Mouse (Mus musculus) embryonic facial prominence, embryonic 13.5 days (tissue): ENCODE results near the gene Arhgef19. TPM values are rescaled to one million over a fixed set of nuclear protein-coding genes. Genes with fewer than 3 reads are reported as not detected.

ENCODE experiments used
- ATAC-seq: fragments of 200-750 bp; cut with Nextera tagmentation; 2 replicates; pipeline ENCODE4 v1.8.0; 2017; ENCODE audit warnings: low read depth; ENCODE audit not compliant: insufficient number of reproducible peaks, insufficient read depth, low FRiP score, low TSS enrichment
- H3K27ac ChIP-seq: fragments of 300-500 bp; sonication (generic); 2 replicates; pipeline ENCODE4 v1.5.1; 2015; ENCODE audit warnings: moderate library complexity, mild to moderate bottlenecking, inconsistent platforms
- H3K27me3 ChIP-seq: fragments of 300-500 bp; sonication (generic); 2 replicates; pipeline ENCODE4 v1.6.1; 2015; ENCODE audit warnings: mild to moderate bottlenecking, inconsistent platforms
- H3K36me3 ChIP-seq: fragments of 300-500 bp; sonication (generic); 2 replicates; pipeline ENCODE4 v1.6.1; 2015; ENCODE audit warnings: mild to moderate bottlenecking, inconsistent platforms
- H3K4me1 ChIP-seq: fragments of 300-500 bp; sonication (generic); 2 replicates; pipeline ENCODE4 v1.6.1; 2015; ENCODE audit warnings: inconsistent platforms
- H3K4me2 ChIP-seq: fragments of 300-500 bp; sonication (generic); 2 replicates; pipeline ENCODE4 v1.6.1; 2015; ENCODE audit warnings: moderate library complexity, mild to moderate bottlenecking, inconsistent platforms
- H3K4me3 ChIP-seq: fragments of 300-500 bp; sonication (generic); 2 replicates; pipeline ENCODE4 v1.5.1; 2015; ENCODE audit warnings: mild to moderate bottlenecking, inconsistent platforms
- H3K9ac ChIP-seq: fragments of 300-500 bp; sonication (generic); 2 replicates; pipeline ENCODE4 v1.6.1; 2015; ENCODE audit warnings: mild to moderate bottlenecking, inconsistent platforms
- H3K9me3 ChIP-seq: fragments of 300-500 bp; sonication (generic); 2 replicates; pipeline ENCODE4 v1.6.1; 2016; ENCODE audit warnings: inconsistent platforms
- WGBS: fragments of 180-500 bp; shearing (Covaris S2); methylation state at CpG from one replicate; pipeline ENCODE4 v1.1.7; 2015; ENCODE audit warnings: mixed read lengths; 5-methylcytosine and 5-hydroxymethylcytosine counted together
- polyA plus RNA-seq: library from polyadenylated mRNA; unstranded; fragments of >200 nt; fragmentation: Nextera tagmentation; extraction: Ambion mirVana; gene quantifications from 2 replicates; pipeline ENCODE4 v1.2.1, GENCODE M21; 2015

Arhgef19 gene
- polyA plus RNA-seq, 1 experiment from 2014 or later = 18.9 TPM

DNA sequence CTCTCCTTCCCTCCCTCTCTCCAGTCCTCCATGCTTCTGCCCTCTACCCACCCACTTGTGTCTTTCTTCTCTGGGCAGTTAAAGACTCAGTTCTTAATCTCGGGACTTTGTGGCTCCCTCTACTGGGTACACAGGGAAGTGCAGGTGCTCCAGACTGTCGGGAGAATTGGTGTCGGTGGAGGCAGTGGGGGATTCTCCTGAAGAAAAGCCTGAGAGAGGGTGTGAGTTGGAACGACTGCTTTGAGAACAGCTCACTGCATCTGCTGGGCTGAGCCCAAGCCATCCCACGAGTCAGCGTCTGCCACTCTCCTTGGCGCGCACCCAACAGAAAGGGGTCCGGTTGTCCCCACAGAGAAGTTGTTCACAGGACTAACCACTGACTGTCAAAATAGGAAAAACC, 28.5 kb downstream of the Arhgef19 start:
- Histone ChIP-seq H3K27me3 (no peaks in the 10 kb centered on the region), H3K9me3 (no peaks in the 10 kb centered on the region), H3K4me3 (no peak overlapping the region), H3K36me3 (no peaks in the 10 kb centered on the region), H3K9ac (no peak overlapping the region), H3K4me1 (peaks cover 2% of the 10 kb centered on the region), H3K27ac (no peak overlapping the region), H3K4me2 (no peak overlapping the region)
- ATAC-seq = no peak
- whole genome bisulfite sequencing = 38% methylated on average over 9 of the region's 9 CpGs

- WGBS = 80% methylated on average over 4 of the region's 4 CpGs
- no peak overlapping the region for H3K9ac ChIP-seq
- H3K4me2 ChIP-seq = no peak overlapping the region
Observed at GRCm38 (mm10) chr4:141268350-141268749, 29.1 kb downstream of the Arhgef19 start.

GRCm38 (mm10) chr4:141269080-141269479, 29.8 kb downstream of the Arhgef19 start:
- Histone ChIP-seq H3K9me3 (no peaks in the 10 kb centered on the region), H3K4me1 (peaks cover 13% of the 10 kb centered on the region), H3K27ac (no peak overlapping the region), H3K27me3 (no peaks in the 10 kb centered on the region), H3K4me3 (no peak overlapping the region), H3K36me3 (no peaks in the 10 kb centered on the region), H3K9ac (no peak overlapping the region), H3K4me2 (no peak overlapping the region)
- no peak for ATAC-seq
- WGBS = 78% methylated on average over 6 of the region's 6 CpGs

More at GRCm38 (mm10) chr4:141268350-141268749, 29.1 kb downstream of the Arhgef19 start:
- ATAC-seq = no peak
- H3K9me3 ChIP-seq = no peaks in the 10 kb centered on the region
- no peak overlapping the region for H3K27ac ChIP-seq
- no peaks in the 10 kb centered on the region for H3K36me3 ChIP-seq
- no peak overlapping the region for H3K4me3 ChIP-seq
- H3K27me3 ChIP-seq = no peaks in the 10 kb centered on the region
- peaks cover 7% of the 10 kb centered on the region for H3K4me1 ChIP-seq

GRCm38 (mm10) chr4:141270201-141270940, 31.1 kb downstream of the Arhgef19 start:
- ATAC-seq = no peak
- no peaks in the 10 kb centered on the region; the same call in 1 of the 2 replicates for H3K27me3 ChIP-seq

DNA sequence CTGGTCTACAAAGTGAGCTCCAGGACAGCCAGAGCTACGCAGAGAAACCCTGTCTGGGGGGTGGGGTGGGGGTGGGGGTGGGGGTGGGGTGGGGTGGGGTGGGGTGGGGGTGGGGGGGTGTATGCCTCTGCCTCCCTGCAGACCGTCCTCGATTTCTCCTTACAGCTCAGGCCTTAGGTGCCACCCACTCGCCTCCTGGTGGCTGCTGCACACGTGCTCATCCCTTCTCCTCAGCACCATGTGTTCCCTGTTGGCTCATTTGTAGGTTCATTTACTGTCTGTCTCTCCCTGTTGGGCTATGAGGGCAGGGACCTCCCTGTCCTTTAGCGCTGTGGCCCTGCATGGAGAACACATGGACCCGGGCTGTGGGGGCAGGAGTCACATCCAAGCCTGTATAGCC, 31.9 kb downstream of the Arhgef19 start:
- Histone ChIP-seq H3K36me3 (no peaks in the 10 kb centered on the region), H3K9ac (no peak overlapping the region), H3K4me2 (no peak overlapping the region), H3K27me3 (no peaks in the 10 kb centered on the region; the same call in 1 of the 2 replicates), H3K4me1 (peaks cover 25% of the 10 kb centered on the region), H3K9me3 (no peaks in the 10 kb centered on the region), H3K27ac (no peak overlapping the region), H3K4me3 (no peak overlapping the region)
- WGBS = 90% methylated on average over 7 of the region's 7 CpGs
- ATAC-seq = no peak

More at GRCm38 (mm10) chr4:141270201-141270940, 31.1 kb downstream of the Arhgef19 start:
- Histone ChIP-seq H3K4me1 (peaks cover 25% of the 10 kb centered on the region), H3K9ac (no peak overlapping the region), H3K4me3 (no peak overlapping the region), H3K4me2 (no peak overlapping the region), H3K36me3 (no peaks in the 10 kb centered on the region), H3K27ac (no peak overlapping the region), H3K9me3 (no peaks in the 10 kb centered on the region)
- 63% methylated on average over 15 of the region's 15 CpGs for WGBS

DNA sequence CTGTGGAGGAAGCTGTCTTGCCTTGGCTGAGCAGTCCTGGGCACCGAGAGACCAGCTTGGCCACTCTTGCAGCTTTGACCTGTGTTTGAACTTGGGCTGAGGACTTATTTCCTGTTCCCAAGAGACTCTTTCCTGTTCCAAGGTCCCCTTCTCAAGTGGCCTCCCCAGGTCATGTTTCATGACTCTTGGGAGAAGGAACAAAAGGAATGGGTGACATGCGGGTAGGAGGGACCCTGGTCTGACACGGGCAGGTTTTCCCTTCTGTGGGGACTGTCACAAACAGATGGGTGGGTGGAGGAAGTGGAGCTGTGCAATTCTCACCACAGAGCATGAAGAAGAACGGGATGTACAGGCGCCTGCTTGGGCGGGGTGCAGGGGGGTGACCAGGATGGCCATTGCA, 32.4 kb downstream of the Arhgef19 start:
- H3K4me3 ChIP-seq = no peak overlapping the region
- WGBS = 70% methylated on average over 6 of the region's 6 CpGs
- no peak for ATAC-seq
- H3K36me3 ChIP-seq = no peaks in the 10 kb centered on the region
- no peak overlapping the region for H3K4me2 ChIP-seq
- H3K27me3 ChIP-seq = no peaks in the 10 kb centered on the region; the same call in 1 of the 2 replicates
- no peak overlapping the region for H3K27ac ChIP-seq
- no peak overlapping the region for H3K9ac ChIP-seq
- H3K4me1 ChIP-seq = peaks cover 25% of the 10 kb centered on the region
- H3K9me3 ChIP-seq = no peaks in the 10 kb centered on the region

- Histone ChIP-seq H3K27ac (peak overlapping the region; percentile 12; the same call in 1 of the 2 replicates), H3K9ac (peak overlapping the region; percentile 49; the same call in 1 of the 2 replicates), H3K4me3 (peak overlapping the region; percentile 20), H3K36me3 (no peaks in the 10 kb centered on the region), H3K4me1 (peaks cover 29% of the 10 kb centered on the region), H3K27me3 (no peaks in the 10 kb centered on the region; the same call in 1 of the 2 replicates), H3K9me3 (no peaks in the 10 kb centered on the region), H3K4me2 (peak overlapping the region; percentile 55)
- no peak for ATAC-seq
- WGBS = 13% methylated on average over 14 of the region's 14 CpGs
Observed at GRCm38 (mm10) chr4:141272878-141273277, 33.6 kb downstream of the Arhgef19 start.

DNA sequence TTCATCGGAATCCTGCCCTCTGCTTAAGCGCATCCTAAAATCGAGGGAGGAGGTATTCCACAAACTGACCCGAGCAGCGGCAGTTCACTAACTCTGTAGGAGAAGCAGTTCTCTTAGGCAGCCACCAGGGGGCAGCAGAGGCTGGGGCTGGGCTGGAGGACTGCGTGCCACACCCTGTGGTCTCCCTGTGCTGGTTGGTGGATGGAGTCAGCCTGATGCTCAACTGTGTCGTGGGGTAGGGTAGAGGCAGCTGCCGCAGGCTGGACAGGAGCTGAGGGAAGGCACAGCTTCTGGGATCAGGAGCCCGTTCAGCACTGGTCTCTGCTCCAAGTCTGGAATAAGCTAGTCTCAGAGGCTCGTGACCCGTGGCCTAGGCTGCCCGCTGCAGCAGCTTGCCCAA, 34.0 kb downstream of the Arhgef19 start:
- peak overlapping the region; percentile 12; the same call in 1 of the 2 replicates for H3K27ac ChIP-seq
- peak overlapping the region; percentile 20 for H3K4me3 ChIP-seq
- H3K27me3 ChIP-seq = no peaks in the 10 kb centered on the region; the same call in 1 of the 2 replicates
- peak overlapping the region; percentile 49; the same call in 1 of the 2 replicates for H3K9ac ChIP-seq
- 17% methylated on average over 12 of the region's 12 CpGs for WGBS
- ATAC-seq = peak; percentile 67; the same call in 1 of the 2 replicates
- H3K4me1 ChIP-seq = peaks cover 33% of the 10 kb centered on the region
- H3K9me3 ChIP-seq = no peaks in the 10 kb centered on the region
- H3K4me2 ChIP-seq = peak overlapping the region; percentile 55
- H3K36me3 ChIP-seq = no peaks in the 10 kb centered on the region

DNA sequence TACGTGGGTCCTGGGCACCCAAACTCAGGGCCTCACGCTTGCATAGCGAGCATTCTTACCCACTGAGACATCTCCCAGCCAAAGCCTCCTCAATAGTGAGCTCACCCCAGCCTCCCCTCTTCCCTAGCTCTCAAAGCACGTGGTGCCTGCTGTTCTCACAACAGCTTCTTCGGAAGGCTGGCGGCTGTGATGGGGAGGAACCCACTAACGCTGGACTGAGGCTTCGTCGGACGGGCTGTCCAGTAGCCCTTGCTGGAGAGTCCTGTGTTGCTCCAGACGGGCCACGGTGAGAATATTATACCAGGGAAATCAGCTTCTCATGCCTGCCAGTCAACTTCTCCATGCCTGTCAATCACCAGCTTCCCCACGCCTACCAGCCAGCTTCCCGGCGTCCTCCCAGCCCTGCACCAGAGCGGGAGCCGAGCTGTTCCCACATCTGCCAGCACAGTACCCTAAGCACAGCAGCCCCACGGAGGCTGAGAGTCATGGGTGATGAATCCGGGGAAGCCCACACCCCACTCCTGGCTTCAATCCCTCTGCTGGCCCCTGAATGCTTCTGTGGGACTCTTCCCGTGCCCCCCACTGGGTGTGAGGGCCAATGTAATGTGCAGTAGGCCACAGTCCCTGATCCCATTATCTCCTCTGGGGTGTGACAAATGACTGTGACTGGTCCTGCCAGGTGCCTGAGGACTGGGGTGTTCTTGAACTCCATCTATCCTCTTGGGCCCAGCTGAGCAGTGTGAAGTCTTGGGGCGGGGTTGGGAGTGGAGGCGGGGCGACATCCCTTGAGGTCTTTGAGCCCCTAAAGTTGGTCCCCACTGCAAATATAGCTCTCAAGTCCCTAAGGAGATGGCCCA, 35.4 kb downstream of the Arhgef19 start:
- ATAC-seq = no peak
- Histone ChIP-seq H3K9ac (peak overlapping the region; percentile 55), H3K27ac (peak overlapping the region; percentile 33; the same call in 1 of the 2 replicates), H3K4me2 (peak overlapping the region; percentile 32), H3K27me3 (no peaks in the 10 kb centered on the region; the same call in 1 of the 2 replicates), H3K9me3 (no peaks in the 10 kb centered on the region), H3K4me1 (peaks cover 36% of the 10 kb centered on the region), H3K4me3 (no peak overlapping the region), H3K36me3 (no peaks in the 10 kb centered on the region)
- WGBS = 27% methylated on average over 23 of the region's 23 CpGs

DNA sequence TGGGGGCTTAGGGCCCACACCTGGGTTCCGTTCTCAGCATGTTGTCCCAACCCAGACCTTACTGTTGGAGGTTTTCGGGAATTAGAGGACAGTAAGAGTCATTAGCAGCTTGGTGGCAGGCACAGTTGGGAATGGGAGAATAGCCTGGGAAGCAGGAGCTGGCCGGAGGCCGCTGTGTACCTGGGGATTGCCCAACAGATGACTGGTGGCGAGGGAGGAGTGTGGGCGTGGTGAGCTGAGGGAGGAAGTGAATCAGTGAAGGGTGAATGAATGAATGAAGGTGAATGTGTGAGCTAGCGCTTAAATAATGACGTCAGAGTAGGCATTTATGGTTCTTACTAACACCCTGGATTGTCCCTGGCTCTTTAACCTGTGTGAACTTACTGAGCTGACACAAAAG, 37.9 kb downstream of the Arhgef19 start:
- WGBS = 83% methylated on average over 8 of the region's 8 CpGs
- no peaks in the 10 kb centered on the region; the same call in 1 of the 2 replicates for H3K27me3 ChIP-seq
- H3K27ac ChIP-seq = no peak overlapping the region

GRCm38 (mm10) chr4:141278154-141278553, 38.9 kb downstream of the Arhgef19 start:
- Histone ChIP-seq H3K27ac (peak overlapping the region; percentile 39; the same call in 1 of the 2 replicates), H3K27me3 (no peaks in the 10 kb centered on the region; the same call in 1 of the 2 replicates), H3K4me1 (peaks cover 39% of the 10 kb centered on the region), H3K4me3 (no peak overlapping the region), H3K4me2 (no peak overlapping the region), H3K36me3 (no peaks in the 10 kb centered on the region), H3K9me3 (no peaks in the 10 kb centered on the region), H3K9ac (0 out of 2 replicates have a peak overlapping the region, but pooled peaks have one; percentile 36)
- ATAC-seq = no peak
- 56% methylated on average over 7 of the region's 7 CpGs for WGBS

More for the DNA sequence above, 37.9 kb downstream of the Arhgef19 start:
- no peak overlapping the region for H3K4me3 ChIP-seq
- H3K4me1 ChIP-seq = peaks cover 44% of the 10 kb centered on the region
- no peak overlapping the region for H3K9ac ChIP-seq
- no peak overlapping the region for H3K4me2 ChIP-seq
- no peaks in the 10 kb centered on the region for H3K36me3 ChIP-seq
- no peak for ATAC-seq
- no peaks in the 10 kb centered on the region for H3K9me3 ChIP-seq
